Mouse (Mus musculus) lung, adult 2 months (tissue): ENCODE data around the gene Bpifa6.

Experiments used
- CTCF ChIP-seq: fragments of 200-500 bp; IDR thresholded peaks from 2 replicates; pipeline ENCODE4 v1.5.1; 2011; ENCODE audit warnings: mild to moderate bottlenecking, low read length, control low read depth; ENCODE audit not compliant: insufficient read depth
- POLR2A ChIP-seq: fragments of 200-500 bp; IDR thresholded peaks from 2 replicates; pipeline ENCODE4 v1.6.1; 2011; ENCODE audit warnings: low read depth, mild to moderate bottlenecking, control low read depth, low read length, borderline replicate concordance; ENCODE audit errors: extremely low read depth

- TF ChIP-seq CTCF (no peak), POLR2A (no peak)
Observed at GRCm38 (mm10) chr2:153944567-153944966, 30.2 kb upstream of the Bpifa6 start.
